Mouse (Mus musculus) thymus, adult 2 months (tissue): Measurements from ENCODE around the gene Itgb4.

Source experiments
- CTCF ChIP-seq: fragments of 200-500 bp; IDR thresholded peaks from 2 replicates; pipeline ENCODE4 v1.5.1; 2012; ENCODE audit warnings: mild to moderate bottlenecking, control low read depth, low read length, moderate library complexity, borderline replicate concordance; ENCODE audit not compliant: control insufficient read depth, poor library complexity, insufficient read depth; ENCODE audit errors: extremely low read depth
- POLR2A ChIP-seq: fragments of 200-500 bp; IDR thresholded peaks from 2 replicates; pipeline ENCODE4 v1.6.1; 2012; ENCODE audit warnings: mild to moderate bottlenecking, low read length, control low read depth, moderate library complexity; ENCODE audit not compliant: control insufficient read depth, poor library complexity, insufficient read depth; ENCODE audit errors: extremely low read depth

- TF ChIP-seq CTCF = no peak
- TF ChIP-seq POLR2A = no peak
Observed at GRCm38 (mm10) chr11:115995256-115995655, 20.7 kb downstream of the Itgb4 start.
